Mouse (Mus musculus) spleen, embryonic (tissue): ENCODE data around the gene Tspoap1.

ENCODE experiments used
- CTCF ChIA-PET: fragments of 350-600 bp; sonication (Branson Sonifier 250); formaldehyde crosslinking; loops from one replicate; lab custom pipeline; 2022; lab: Charles Lee

Tspoap1 gene

DNA sequence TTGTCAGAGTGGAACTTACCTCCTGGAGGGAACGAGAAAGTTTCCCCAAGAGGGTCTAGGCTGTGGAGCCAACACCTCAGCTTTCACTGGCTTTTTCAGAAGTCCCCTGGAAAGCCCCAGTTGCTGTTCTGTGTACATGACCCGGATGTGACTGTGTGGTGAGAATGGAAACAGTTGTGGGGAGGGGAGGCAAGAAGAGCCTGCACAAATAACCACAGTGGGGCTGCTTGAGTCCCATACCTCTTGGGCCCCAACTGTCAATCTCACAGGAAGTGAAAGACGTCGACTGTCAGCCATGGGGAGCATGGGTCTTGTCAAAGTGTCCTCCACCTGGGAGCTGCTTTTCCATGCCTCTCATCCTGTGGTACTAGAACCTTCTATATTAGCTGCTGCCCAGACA lies 15.4 kb upstream of the Tspoap1 start:
- CTCF ChIA-PET, result interaction anchor here (1.2 to 2.0 kb wide), 2 partner anchors 10 to 11 kb away, joined by 5 to 8 read pairs; no protein-coding TSS in a partner anchor

DNA sequence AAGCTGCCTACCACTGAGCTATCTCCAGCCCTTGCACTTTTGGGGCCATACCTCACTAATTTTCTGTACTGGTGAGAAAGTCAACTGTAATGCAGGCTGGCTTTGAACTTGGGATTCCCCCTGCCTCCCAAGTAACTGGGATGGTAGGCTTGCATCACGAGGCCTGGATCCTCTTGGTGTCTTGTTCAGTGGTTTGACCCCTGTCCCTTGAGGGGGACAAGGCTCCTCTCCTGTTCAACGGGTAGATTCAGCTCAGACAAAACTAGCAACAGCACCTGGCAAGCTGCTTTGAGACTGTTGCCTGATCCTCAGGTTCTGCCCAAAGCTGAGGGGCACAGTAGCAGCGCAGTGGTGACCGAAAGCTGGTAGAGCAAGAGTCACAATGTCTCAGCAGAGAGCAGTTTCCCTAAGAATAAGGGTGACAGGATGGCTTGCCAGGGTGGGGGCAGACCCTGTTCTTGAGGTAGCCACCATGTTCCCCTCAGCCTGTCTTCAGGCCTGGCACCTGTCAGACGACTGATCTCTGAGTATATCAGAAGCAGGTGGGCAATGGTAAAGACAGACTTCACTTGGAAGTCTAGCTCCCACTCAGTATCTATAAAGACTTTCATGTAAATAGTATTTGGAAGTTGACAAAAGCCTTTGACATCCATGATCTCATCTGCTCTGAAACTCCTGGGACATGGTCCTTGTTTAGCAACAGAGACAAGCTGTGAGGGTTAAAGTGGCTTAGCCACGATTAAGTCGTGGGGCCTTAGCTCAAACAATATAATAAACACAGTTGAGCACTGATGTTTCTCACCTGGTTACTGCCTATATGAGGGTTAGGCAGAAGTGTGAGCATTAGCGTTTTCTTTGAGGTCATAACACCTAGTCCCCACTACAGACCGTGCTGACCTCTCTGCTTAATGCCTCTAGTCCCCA lies 14.4 kb upstream of the Tspoap1 start:
- CTCF ChIA-PET, result interaction anchor here (1.2 to 2.0 kb wide), 2 partner anchors 10 to 11 kb away, joined by 5 to 8 read pairs; no protein-coding TSS in a partner anchor

- CTCF ChIA-PET, result no interaction called here
Measured at GRCm38 (mm10) chr11:87747312-87747711, 13.0 kb upstream of the Tspoap1 start.

- CTCF ChIA-PET, result no interaction called here
Measured at GRCm38 (mm10) chr11:87747716-87748115, 12.6 kb upstream of the Tspoap1 start.

DNA sequence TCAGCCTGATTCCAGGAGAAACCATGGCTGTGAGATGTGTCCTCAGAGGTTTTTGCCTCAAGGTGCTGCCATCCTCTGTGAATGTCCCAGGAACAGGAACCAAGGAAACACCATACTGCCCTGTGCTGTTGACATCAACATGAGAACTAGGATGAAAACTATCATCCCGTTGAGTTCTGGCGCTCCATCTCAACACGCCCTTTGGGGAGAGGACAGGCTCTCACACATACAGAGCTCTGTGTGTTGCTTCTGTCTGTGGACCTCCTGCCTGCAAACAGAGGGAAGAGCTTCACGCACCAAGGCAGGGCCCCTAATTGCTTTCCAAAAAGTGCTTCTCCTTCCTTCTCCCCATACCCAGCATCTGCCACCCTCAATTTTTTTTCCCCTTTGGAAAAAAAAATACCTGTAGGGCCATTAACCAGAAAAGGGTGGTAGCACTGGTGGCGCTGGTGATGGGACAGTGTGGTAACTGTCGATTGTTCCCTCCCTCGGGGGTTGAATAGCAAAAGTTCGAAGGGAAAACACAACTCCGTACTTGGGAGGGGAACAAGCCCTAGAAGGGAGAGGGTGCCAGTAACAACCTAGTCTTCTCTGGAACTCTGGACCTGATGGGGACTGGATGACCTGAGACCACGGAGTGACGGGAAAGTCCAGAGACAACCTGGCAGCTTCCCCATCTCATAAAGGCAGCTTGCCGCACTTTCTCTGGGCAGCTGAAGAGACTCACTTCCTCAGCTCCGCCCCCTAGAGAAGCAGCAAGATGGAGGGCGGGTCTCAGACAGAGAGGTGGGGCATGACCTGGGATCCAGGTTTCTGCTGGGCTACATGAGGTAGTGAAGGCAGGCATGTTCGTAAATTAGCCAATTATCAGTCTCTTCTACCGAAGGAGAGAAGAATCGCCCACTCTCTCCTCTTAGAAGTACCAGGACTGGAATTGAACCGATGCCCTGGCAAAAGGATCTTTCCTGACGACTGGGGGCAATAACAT lies 11.9 kb upstream of the Tspoap1 start:
- CTCF ChIA-PET, result no interaction called here

DNA sequence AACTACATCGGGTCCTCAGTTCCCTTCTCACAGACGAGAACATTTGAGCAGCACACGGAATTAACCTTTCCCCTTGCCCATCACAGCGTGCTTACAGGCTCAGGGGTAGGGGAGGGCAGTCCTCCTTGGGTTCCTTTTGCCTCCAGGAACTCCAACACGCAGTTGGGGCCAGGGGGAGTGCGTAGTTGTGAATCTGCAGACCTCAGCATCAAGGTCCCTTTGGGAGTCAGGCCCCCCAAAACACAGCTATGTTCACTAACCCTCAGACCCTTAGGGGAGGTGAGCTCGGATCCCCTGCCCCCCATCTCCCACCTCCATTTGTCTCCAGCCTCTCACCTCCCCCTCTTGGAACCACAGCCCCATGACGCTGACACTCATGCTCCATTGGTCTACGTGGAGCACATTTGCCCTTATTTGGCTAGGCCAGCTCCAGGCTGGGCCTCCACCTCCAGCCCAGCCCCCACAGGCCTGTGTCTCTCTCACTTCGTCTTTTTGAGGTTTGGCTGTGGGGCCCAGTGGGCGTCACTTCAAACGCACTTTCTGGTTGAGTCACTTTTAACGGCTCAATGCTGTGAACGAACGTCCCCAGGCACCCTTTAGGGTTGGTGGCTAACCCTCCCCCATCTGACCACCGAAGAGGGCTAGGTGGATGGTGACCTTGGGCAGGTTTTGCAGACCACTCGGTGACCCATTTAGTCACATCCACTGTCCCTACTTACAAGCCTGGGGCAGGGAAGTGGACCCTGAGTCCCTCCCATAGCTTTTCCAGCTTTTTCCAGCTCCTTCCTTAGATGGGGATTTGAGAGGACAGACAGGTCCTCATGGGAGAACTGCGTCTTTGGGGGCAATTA lies 10.9 kb upstream of the Tspoap1 start:
- CTCF ChIA-PET, result no interaction called here

GRCm38 (mm10) chr11:87750043-87750421 lies 10.3 kb upstream of the Tspoap1 start:
- CTCF ChIA-PET, result no interaction called here

- CTCF ChIA-PET, result no interaction called here
Measured at GRCm38 (mm10) chr11:87750521-87750920, 9.8 kb upstream of the Tspoap1 start.

DNA sequence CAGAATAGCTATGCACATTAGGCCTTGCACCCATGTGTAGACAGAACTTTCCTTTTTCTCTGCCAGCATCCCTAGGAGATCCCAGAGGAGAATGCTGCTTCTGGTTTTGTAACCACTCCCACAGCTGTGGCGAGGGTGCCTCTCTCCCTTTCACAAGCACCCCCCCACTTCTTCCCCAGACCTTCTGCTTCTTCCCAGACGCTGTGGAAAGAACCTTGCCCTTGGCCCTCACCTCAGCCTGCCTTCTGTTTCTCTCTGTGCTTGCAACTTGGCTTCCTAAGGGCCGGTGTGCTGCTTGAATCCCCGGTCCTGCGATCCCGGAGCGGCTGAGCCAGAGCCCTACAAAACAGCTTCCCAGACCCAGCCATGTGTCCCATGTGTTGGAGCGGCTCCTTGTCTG lies 9.3 kb upstream of the Tspoap1 start:
- CTCF ChIA-PET, result no interaction called here

- CTCF ChIA-PET, result no interaction called here
Measured at GRCm38 (mm10) chr11:87751491-87751966, 8.8 kb upstream of the Tspoap1 start.

GRCm38 (mm10) chr11:87752307-87752706 lies 8.0 kb upstream of the Tspoap1 start:
- CTCF ChIA-PET, result no interaction called here

GRCm38 (mm10) chr11:87753255-87753654 lies 7.1 kb upstream of the Tspoap1 start:
- CTCF ChIA-PET, result interaction anchor here (0.5 kb wide), 1 partner anchor 1792 kb away, joined by 5 read pairs; no protein-coding TSS in a partner anchor

GRCm38 (mm10) chr11:87753891-87754501 lies 6.3 kb upstream of the Tspoap1 start:
- CTCF ChIA-PET, result interaction anchor here (0.5 kb wide), 1 partner anchor 1792 kb away, joined by 5 read pairs; no protein-coding TSS in a partner anchor

GRCm38 (mm10) chr11:87754603-87755002 lies 5.7 kb upstream of the Tspoap1 start:
- CTCF ChIA-PET, result no interaction called here

GRCm38 (mm10) chr11:87755360-87756017 lies 4.9 kb upstream of the Tspoap1 start:
- CTCF ChIA-PET, result interaction anchor here (1.4 kb wide), 1 partner anchor 10 kb away, joined by 8 read pairs; no protein-coding TSS in a partner anchor

- CTCF ChIA-PET, result interaction anchor here (1.4 kb wide), 1 partner anchor 11 kb away, joined by 8 read pairs; no protein-coding TSS in a partner anchor
Measured at GRCm38 (mm10) chr11:87756251-87756820, 4.0 kb upstream of the Tspoap1 start.

GRCm38 (mm10) chr11:87757001-87757954 lies 3.1 kb upstream of the Tspoap1 start:
- CTCF ChIA-PET, result interaction anchor here (0.6 kb wide), 1 partner anchor 18 kb away, joined by 3 read pairs; no protein-coding TSS in a partner anchor
